Mouse (Mus musculus) bone marrow macrophage, adult 2 months (primary cell): ENCODE data around the gene Cyld. TPM values are rescaled to one million over a fixed set of nuclear protein-coding genes. Genes with fewer than 3 reads are reported as not detected.

ENCODE experiments used
- H3K27ac ChIP-seq: 2 replicates; pipeline ENCODE4 v1.5.1; 2012; ENCODE audit warnings: low read depth, low read length; ENCODE audit not compliant: insufficient read depth
- H3K4me1 ChIP-seq: 2 replicates; pipeline ENCODE4 v1.6.1; 2012; ENCODE audit warnings: low read length; ENCODE audit not compliant: control insufficient read depth, insufficient read depth
- H3K4me3 ChIP-seq: 2 replicates; pipeline ENCODE4 v1.5.1; 2012; ENCODE audit warnings: mild to moderate bottlenecking, low read length, moderate library complexity; ENCODE audit not compliant: insufficient read depth
- CTCF ChIP-seq: IDR thresholded peaks from 2 replicates; pipeline ENCODE4 v1.5.1; 2012; ENCODE audit warnings: low read depth, mild to moderate bottlenecking, low read length, moderate library complexity
- POLR2A ChIP-seq: IDR thresholded peaks from 2 replicates; pipeline ENCODE4 v1.6.1; 2012; ENCODE audit warnings: mild to moderate bottlenecking, low read depth, low read length, borderline replicate concordance
- polyA plus RNA-seq: library from polyadenylated mRNA; stranded (reverse); fragments of >200 nt; gene quantifications from 2 replicates; pipeline ENCODE4 v1.2.4, GENCODE M21; 2012; ENCODE audit not compliant: missing spikeins, insufficient read depth, insufficient read length

Cyld gene
- polyA plus RNA-seq, 1 experiment = 33.9 TPM

DNA sequence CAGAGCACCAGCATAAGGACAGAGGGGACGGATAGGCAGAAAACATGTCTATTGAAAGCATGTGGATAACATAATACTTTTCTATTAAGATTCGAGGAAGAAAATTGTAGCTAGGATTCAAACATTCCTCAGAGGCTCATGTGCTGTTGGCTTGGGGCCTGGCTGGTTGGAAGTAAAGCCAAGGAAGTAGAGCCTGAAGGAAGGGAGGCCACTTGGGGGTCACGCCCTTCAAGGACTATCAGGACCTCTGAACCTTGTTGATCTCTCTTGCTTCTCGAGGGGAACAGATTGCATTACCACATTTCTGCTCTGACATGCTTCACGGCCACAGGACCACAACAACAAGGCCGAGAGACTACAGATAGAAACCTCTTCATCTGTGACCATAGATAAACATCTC lies 7.7 kb upstream of the Cyld start:
- TF ChIP-seq CTCF = no peak
- no peak for TF ChIP-seq POLR2A
- H3K4me3 ChIP-seq = no peak overlapping the region
- no peak overlapping the region for H3K27ac ChIP-seq
- H3K4me1 ChIP-seq = peaks cover 8% of the 10 kb centered on the region

- TF ChIP-seq CTCF (no peak), POLR2A (no peak)
- H3K27ac ChIP-seq = no peak overlapping the region
- no peak overlapping the region for H3K4me3 ChIP-seq
- peaks cover 13% of the 10 kb centered on the region for H3K4me1 ChIP-seq
Observed at GRCm38 (mm10) chr8:88689891-88690290, 6.9 kb upstream of the Cyld start.

DNA sequence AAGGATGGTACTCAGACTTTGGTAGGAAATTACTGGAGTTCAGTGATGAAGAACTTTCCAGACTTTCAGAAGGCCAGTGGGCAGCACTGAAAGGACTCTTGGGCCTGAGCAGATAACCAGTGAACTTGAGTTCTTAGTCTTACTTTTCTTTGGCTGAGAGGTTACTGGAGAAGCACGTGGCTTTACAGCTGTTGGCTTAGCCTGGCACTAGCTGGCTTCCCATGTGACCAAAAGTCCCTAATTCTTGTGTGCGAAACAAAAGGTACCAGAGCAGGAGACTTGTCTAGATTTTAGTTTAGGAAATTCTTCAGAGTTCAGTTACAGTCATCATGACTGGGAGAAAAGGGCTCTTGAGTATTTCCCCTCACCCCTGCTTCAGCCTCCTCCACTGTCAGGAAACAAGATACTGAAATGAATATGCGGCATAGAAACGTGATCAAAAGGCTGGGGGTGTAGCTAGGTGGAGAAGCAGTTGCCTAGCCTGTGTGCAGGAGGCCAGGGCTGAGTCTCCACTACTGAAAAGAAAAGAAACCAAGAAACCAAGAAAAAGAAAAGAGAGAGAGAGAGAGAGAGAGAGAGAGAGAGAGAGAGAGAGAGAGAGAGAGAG lies 5.4 kb upstream of the Cyld start:
- TF ChIP-seq POLR2A (no peak), CTCF (no peak)
- Histone ChIP-seq H3K4me1 (peaks cover 25% of the 10 kb centered on the region), H3K27ac (no peak overlapping the region), H3K4me3 (no peak overlapping the region)

GRCm38 (mm10) chr8:88691961-88692360 lies 4.9 kb upstream of the Cyld start:
- Histone ChIP-seq H3K4me1 (peaks cover 25% of the 10 kb centered on the region), H3K4me3 (no peak overlapping the region), H3K27ac (no peak overlapping the region)
- no peak for TF ChIP-seq POLR2A
- TF ChIP-seq CTCF = no peak

DNA sequence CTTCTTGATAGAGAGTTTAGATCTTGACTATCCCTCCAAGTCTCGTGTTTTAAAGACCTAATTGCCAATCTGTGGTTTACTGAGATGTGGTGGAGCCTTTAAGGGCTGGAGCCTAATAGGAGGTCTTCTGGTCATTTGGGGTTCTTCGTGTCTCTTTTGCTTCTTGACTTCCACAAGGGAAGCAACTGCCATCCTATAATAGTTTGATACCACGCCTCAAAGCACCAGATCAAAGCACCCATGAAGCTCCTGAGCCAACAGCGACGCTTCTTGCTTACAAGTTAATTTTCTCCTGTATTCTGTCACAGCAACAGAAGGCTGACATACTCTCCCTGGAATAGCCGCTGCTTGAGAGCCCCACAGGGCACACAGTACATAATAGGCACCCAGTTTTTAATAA lies 4.0 kb upstream of the Cyld start:
- H3K4me3 ChIP-seq = no peak overlapping the region
- no peak for TF ChIP-seq POLR2A
- no peak for TF ChIP-seq CTCF
- peaks cover 25% of the 10 kb centered on the region for H3K4me1 ChIP-seq
- no peak overlapping the region for H3K27ac ChIP-seq

DNA sequence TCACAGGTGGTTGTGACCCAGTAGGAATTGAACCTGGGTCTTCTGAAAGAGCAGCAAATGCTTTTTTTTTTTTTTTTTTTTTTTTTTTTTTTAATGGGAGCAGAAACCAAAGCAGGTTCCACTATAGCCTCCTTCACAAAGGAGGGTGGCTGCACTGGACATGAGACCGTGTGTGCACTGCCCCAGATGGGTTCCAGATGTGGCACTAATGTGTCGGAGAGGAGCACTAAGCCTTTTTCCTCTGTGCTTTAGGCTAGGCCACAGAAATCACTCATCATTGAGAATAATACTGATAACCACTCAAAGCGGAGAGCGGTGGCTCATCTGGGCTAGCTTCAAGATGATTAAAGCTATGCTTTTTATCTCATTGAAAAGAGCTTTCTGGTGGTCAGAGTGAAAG lies 3.5 kb upstream of the Cyld start:
- Histone ChIP-seq H3K4me1 (peaks cover 25% of the 10 kb centered on the region), H3K27ac (no peak overlapping the region), H3K4me3 (no peak overlapping the region)
- TF ChIP-seq CTCF = no peak
- no peak for TF ChIP-seq POLR2A

- Histone ChIP-seq H3K27ac (0 out of 2 replicates have a peak overlapping the region, but pooled peaks have one; percentile 17), H3K4me1 (peaks cover 25% of the 10 kb centered on the region), H3K4me3 (no peak overlapping the region)
- TF ChIP-seq POLR2A (no peak), CTCF (no peak)
Observed at GRCm38 (mm10) chr8:88694291-88694690, 2.5 kb upstream of the Cyld start.

DNA sequence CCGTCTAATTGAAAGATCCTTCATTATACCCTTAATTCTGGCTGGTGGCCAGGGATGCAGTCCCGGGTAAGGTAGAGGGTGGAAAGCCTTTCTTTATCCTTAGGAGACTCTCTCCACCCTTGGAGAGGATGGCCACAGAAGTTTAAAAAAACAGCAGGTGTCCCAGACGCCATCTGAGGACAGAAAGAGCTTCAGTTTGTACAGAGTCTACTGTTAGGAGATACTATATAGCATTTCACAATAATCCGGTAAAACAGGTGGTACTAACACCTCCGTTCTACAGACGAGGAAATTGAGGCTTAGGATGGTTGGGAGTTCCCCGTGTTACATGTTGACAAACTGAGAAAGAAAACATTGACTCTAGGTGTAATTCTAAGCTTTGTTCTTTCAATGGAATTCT lies 600 bp upstream of the Cyld start:
- Histone ChIP-seq H3K27ac (no peak overlapping the region), H3K4me1 (peaks cover 25% of the 10 kb centered on the region), H3K4me3 (peak overlapping the region; percentile 36)
- TF ChIP-seq CTCF = no peak
- TF ChIP-seq POLR2A = no peak

GRCm38 (mm10) chr8:88697642-88698031 lies 809 bp downstream of the Cyld start:
- H3K4me1 ChIP-seq = peaks cover 22% of the 10 kb centered on the region
- H3K27ac ChIP-seq = peak overlapping the region; percentile 68
- TF ChIP-seq CTCF = no peak
- no peak for TF ChIP-seq POLR2A
- peak overlapping the region; percentile 85 for H3K4me3 ChIP-seq

GRCm38 (mm10) chr8:88698048-88698447 lies 1.2 kb downstream of the Cyld start:
- H3K4me1 ChIP-seq = peaks cover 22% of the 10 kb centered on the region
- no peak overlapping the region for H3K27ac ChIP-seq
- TF ChIP-seq CTCF (no peak), POLR2A (no peak)
- peak overlapping the region; percentile 85 for H3K4me3 ChIP-seq
